Mouse (Mus musculus): ENCODE data around the gene Slc16a13. TPM values are rescaled to one million over a fixed set of nuclear protein-coding genes. Genes with fewer than 3 reads are reported as not detected.

Gene Slc16a13
- 1.3 and 1.9 TPM in 2 replicates for polyA plus RNA-seq (2015; fragmentation: Nextera tagmentation; extraction: Ambion mirVana)

DNA sequence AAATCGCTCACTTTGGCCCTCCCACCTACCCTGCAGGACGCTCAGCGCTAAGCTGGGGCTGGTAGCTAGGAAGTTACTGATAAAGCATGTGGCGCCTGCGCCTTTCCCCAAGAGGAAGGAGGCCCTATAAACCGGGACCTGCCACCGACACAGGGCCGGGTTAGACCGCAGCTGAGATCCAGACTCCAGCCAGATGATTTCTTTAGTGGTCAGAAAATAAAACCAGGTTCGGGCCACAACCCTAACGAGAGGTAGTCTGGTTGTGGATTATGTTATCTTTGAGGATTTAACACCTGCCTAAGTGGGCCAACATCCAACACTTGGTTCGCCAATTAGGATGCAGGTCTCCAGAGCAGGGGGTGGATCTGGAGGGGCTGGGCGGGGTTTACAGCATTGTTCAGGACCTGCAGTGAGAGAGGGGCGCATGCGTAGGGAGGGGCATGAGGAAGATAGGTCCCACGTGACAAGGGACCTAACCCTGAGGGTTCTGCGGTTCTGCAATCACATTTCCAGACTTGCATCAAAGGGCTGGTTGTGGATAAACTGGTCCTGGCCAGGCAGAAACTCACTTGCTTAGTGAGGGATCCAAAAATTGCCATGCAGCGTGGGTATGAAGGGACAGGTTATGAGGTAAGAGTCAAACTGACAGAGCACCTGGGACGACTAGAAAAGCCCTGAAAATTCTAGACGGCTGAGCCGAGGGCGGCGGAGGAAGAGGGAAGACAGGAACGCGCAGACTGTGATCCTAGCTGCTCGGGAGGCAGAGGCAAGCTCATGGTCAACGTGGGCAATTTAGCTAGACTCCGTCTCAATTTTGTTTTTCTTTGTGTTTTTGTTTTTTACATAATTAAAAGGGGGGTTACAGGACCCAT is at the start of gene Slc16a13:
Gene Slc16a13 (minus strand): TSS at position 334 of the 872 bp plus-strand sequence.
- Histone ChIP-seq H3K36me3 (replicated peaks; ENCODE audit: insufficient read depth, low read length) (no peaks in the 10 kb centered on the region), H3K4me1 (ENCODE audit: insufficient read depth) (peaks cover 24% of the 10 kb centered on the region), H3K9me3 (ENCODE audit: low read length) (no peaks in the 10 kb centered on the region), H3K4me3 (ENCODE audit: low read depth, low read length) (peak within 1 kb of the TSS; percentile 61), H3K27ac (ENCODE audit: low read depth) (peak within 1 kb of the TSS; percentile 87), H3K4me2 (ENCODE audit: low read depth, low read length) (peak within 1 kb of the TSS; percentile 97), H3K9ac (replicated peaks) (peak within 1 kb of the TSS; percentile 73), H3K27me3 (ENCODE audit: insufficient read depth, low read length) (peaks cover 13% of the 10 kb centered on the region)
- TF ChIP-seq CTCF (IDR thresholded peaks at IDR 0.05; ENCODE audit: low read depth) (no peak), EP300 (IDR thresholded peaks at IDR 0.05; ENCODE audit: low read depth) (peak; percentile 56; the same call in 1 of the 2 replicates)
- ATAC-seq, result peak; percentile 87
- DNase-seq, result peak; percentile 92
- whole genome bisulfite sequencing (ENCODE audit: insufficient replicate concordance), result 1% methylated on average over 28 of the region's 28 CpGs

DNA sequence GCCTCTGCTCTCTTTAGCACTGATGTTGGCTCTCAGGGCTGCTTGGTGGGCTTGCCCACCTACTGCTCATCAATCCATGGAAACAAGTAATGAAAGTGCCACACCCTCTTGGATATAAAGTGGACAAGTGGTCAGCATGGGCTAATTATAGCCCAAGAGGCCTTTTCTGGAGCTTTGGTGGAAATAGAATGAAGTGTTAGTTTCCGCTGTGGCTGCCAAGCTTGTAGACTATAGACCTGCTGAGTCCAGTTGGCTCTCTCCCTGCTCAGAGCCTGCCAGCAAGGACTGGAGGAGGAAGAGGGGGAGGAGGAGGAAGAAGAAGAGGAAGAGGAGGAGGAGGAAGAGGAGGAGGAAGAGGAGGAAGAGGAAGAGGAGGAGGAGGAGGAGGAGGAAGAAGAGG is 45.5 kb upstream of the Slc16a13 start:
- no peak for TF ChIP-seq EP300 (IDR thresholded peaks at IDR 0.05; ENCODE audit: low read depth)
- TF ChIP-seq CTCF (IDR thresholded peaks at IDR 0.05; ENCODE audit: low read depth), result no peak
- H3K4me2 ChIP-seq (ENCODE audit: low read depth, low read length), result no peak overlapping the region
- H3K9ac ChIP-seq (replicated peaks), result no peak overlapping the region
- no peaks in the 10 kb centered on the region for H3K9me3 ChIP-seq (ENCODE audit: low read length)
- no peaks in the 10 kb centered on the region for H3K36me3 ChIP-seq (replicated peaks; ENCODE audit: insufficient read depth, low read length)
- no peak for DNase-seq
- H3K27me3 ChIP-seq (ENCODE audit: insufficient read depth, low read length), result no peaks in the 10 kb centered on the region
- no peak for ATAC-seq
- H3K4me3 ChIP-seq (ENCODE audit: low read depth, low read length), result no peak overlapping the region
- H3K4me1 ChIP-seq (ENCODE audit: insufficient read depth), result no peaks in the 10 kb centered on the region
- WGBS (ENCODE audit: insufficient replicate concordance), result 80% methylated on average over 1 of the region's 1 CpGs
- H3K27ac ChIP-seq (ENCODE audit: low read depth), result no peak overlapping the region

DNA sequence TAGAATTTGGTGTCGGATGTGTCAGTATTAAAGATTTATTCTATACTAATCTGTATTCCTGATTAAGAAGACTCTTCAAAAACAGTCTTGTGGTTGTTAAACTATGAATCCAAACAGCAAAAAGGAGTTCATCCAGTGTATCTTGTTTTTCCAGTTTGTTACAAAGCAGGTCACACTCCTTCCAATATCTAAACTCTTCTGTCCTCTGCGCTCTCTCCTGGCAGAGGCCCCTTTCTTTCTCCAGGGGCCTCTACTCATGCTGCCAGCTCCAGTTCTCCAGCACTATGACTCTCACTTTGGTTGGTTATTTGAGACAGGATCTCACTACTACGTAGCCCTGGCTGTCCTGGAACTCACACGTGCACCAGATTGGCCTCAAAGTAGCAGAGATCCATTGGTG is 45.0 kb upstream of the Slc16a13 start:
- Histone ChIP-seq H3K9ac (replicated peaks) (no peak overlapping the region), H3K4me3 (ENCODE audit: low read depth, low read length) (no peak overlapping the region), H3K4me2 (ENCODE audit: low read depth, low read length) (no peak overlapping the region), H3K9me3 (ENCODE audit: low read length) (no peaks in the 10 kb centered on the region), H3K36me3 (replicated peaks; ENCODE audit: insufficient read depth, low read length) (no peaks in the 10 kb centered on the region), H3K27ac (ENCODE audit: low read depth) (no peak overlapping the region), H3K27me3 (ENCODE audit: insufficient read depth, low read length) (no peaks in the 10 kb centered on the region), H3K4me1 (ENCODE audit: insufficient read depth) (no peaks in the 10 kb centered on the region)
- TF ChIP-seq EP300 (IDR thresholded peaks at IDR 0.05; ENCODE audit: low read depth) (no peak), CTCF (IDR thresholded peaks at IDR 0.05; ENCODE audit: low read depth) (no peak)
- no peak for ATAC-seq
- 61% methylated on average over 4 of the region's 4 CpGs for WGBS (ENCODE audit: insufficient replicate concordance)
- no peak for DNase-seq

DNA sequence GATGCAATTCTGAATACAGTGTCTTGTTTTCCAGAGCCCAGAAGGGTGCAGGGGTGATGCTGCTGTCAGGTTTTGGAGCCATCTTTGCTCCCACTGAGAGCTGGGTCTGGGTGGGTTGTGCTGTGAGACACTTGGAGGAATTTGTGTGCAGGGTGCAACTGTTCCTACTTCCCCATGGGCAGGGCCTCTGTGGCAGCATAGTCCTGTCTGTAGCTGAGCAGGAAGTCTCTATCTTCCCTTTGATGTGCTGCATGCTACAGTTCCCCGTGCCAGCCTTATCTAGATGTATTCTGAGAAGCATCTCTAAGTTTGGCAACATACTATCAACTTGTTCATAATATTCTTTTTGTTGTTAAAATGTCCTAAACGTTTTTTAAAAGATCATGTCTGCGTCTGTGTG is 44.4 kb upstream of the Slc16a13 start:
- H3K27ac ChIP-seq (ENCODE audit: low read depth), result no peak overlapping the region
- DNase-seq (no peak), ATAC-seq (no peak)
- H3K4me3 ChIP-seq (ENCODE audit: low read depth, low read length), result no peak overlapping the region
- 42% methylated on average over 3 of the region's 3 CpGs for WGBS (ENCODE audit: insufficient replicate concordance)
- H3K4me1 ChIP-seq (ENCODE audit: insufficient read depth), result no peaks in the 10 kb centered on the region
- H3K9ac ChIP-seq (replicated peaks), result no peak overlapping the region
- no peaks in the 10 kb centered on the region for H3K36me3 ChIP-seq (replicated peaks; ENCODE audit: insufficient read depth, low read length)
- TF ChIP-seq EP300 (IDR thresholded peaks at IDR 0.05; ENCODE audit: low read depth), result no peak
- no peak for TF ChIP-seq CTCF (IDR thresholded peaks at IDR 0.05; ENCODE audit: low read depth)
- H3K4me2 ChIP-seq (ENCODE audit: low read depth, low read length), result no peak overlapping the region
- no peaks in the 10 kb centered on the region for H3K9me3 ChIP-seq (ENCODE audit: low read length)
- no peaks in the 10 kb centered on the region for H3K27me3 ChIP-seq (ENCODE audit: insufficient read depth, low read length)

DNA sequence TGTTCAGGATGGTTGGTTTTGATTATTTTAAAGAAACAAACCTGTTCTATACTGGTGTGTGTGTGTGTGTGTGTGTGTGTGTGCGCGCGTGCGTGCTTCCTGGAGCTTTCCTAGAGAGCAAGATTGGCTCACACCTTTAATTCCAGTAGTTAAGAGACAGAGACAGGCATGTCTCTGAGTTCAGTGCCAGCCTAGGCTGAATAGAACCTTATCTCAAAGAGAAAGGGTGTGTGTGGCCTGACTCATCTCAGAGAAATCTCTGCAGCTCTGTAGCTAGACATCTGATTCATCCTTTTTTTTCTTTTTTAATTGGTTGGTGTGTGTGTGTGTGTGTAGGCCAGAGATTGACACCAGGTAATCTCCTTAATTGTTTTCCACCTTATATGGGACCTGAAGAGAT is 38.2 kb upstream of the Slc16a13 start:
- H3K27me3 ChIP-seq (ENCODE audit: insufficient read depth, low read length), result peaks cover 16% of the 10 kb centered on the region
- no peak overlapping the region for H3K4me2 ChIP-seq (ENCODE audit: low read depth, low read length)
- ATAC-seq, result no peak
- H3K4me3 ChIP-seq (ENCODE audit: low read depth, low read length), result no peak overlapping the region
- no peaks in the 10 kb centered on the region for H3K9me3 ChIP-seq (ENCODE audit: low read length)
- TF ChIP-seq CTCF (IDR thresholded peaks at IDR 0.05; ENCODE audit: low read depth) (no peak), EP300 (IDR thresholded peaks at IDR 0.05; ENCODE audit: low read depth) (no peak)
- DNase-seq, result no peak
- H3K4me1 ChIP-seq (ENCODE audit: insufficient read depth), result no peaks in the 10 kb centered on the region
- H3K36me3 ChIP-seq (replicated peaks; ENCODE audit: insufficient read depth, low read length), result no peaks in the 10 kb centered on the region
- H3K9ac ChIP-seq (replicated peaks), result no peak overlapping the region
- WGBS (ENCODE audit: insufficient replicate concordance), result 86% methylated on average over 4 of the region's 4 CpGs
- H3K27ac ChIP-seq (ENCODE audit: low read depth), result no peak overlapping the region

DNA sequence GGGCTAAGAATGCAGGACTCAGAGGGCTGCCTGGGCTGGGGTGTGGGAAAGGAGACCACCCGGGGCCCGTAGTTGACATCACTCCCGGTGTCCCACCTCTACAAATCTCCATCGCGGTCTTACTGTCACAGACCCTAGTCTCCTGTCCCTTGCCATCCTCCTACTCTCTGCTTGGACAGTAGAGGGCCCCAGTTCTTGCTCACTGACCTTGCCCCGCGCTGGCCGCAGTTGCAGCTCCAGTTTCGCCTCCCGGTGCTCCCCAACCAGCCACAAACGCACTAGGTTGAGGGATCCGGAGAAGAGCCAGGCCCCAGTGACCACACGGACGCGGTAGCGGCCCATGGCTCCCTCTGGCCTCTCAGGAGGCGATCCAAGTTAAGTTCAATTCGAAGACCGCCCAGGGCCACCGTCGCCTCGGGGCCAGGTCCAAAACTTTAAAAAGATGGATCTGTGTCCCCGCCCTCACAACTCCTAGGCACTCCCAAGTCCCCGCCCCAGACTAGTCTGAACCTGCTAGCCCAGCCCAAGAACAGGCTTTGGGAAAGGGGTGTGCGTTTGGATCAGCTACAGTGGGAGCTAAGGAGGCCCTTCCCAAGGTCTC is 34.2 kb upstream of the Slc16a13 start, which contains the start of gene Alox12:
Gene Alox12 (minus strand): TSS at position 423 of the 601 bp plus-strand sequence.
- 5% methylated on average over 25 of the region's 25 CpGs for WGBS (ENCODE audit: insufficient replicate concordance)
- H3K36me3 ChIP-seq (replicated peaks; ENCODE audit: insufficient read depth, low read length), result no peaks in the 10 kb centered on the region
- no peaks in the 10 kb centered on the region for H3K9me3 ChIP-seq (ENCODE audit: low read length)
- H3K27ac ChIP-seq (ENCODE audit: low read depth), result no peak within 1 kb of the TSS
- ATAC-seq (peak; percentile 67), DNase-seq (no peak)
- H3K4me2 ChIP-seq (ENCODE audit: low read depth, low read length), result peak within 1 kb of the TSS; percentile 44
- peak within 1 kb of the TSS; percentile 12; the same call in 1 of the 2 replicates for H3K4me3 ChIP-seq (ENCODE audit: low read depth, low read length)
- no peaks in the 10 kb centered on the region for H3K4me1 ChIP-seq (ENCODE audit: insufficient read depth)
- peaks cover 40% of the 10 kb centered on the region for H3K27me3 ChIP-seq (ENCODE audit: insufficient read depth, low read length)
- no peak for TF ChIP-seq EP300 (IDR thresholded peaks at IDR 0.05; ENCODE audit: low read depth)
- TF ChIP-seq CTCF (IDR thresholded peaks at IDR 0.05; ENCODE audit: low read depth), result peak; percentile 60
- H3K9ac ChIP-seq (replicated peaks), result no peak within 1 kb of the TSS

All from liver, postnatal 0 days (tissue).